Mouse (Mus musculus) left cerebral cortex, adult 11 months (tissue): ENCODE measurements at regions not wholly inside any gene's neighbourhood (a gene's known extent, or its start where the extent isn't known, plus 50 kb on each side); places are given as distances from the start of the nearest gene placed in this dataset.
A peak's percentile ranks its signal among the peaks of the same experiment; 100 is the strongest.

Experiments used
- DNase-seq: peaks from one replicate; pipeline ENCODE4 v3.0.0; 2022; ENCODE audit warnings: low spot score

GRCm38 (mm10) chr3:23001071-23001470 is 924.6 kb downstream of the Tbl1xr1 start:
- DNase-seq = peak; percentile 7

GRCm38 (mm10) chr3:23032064-23032463 is 955.6 kb downstream of the Tbl1xr1 start:
- no peak for DNase-seq

- no peak for DNase-seq
Measured at GRCm38 (mm10) chr3:23063180-23063965, 986.9 kb downstream of the Tbl1xr1 start.

DNA sequence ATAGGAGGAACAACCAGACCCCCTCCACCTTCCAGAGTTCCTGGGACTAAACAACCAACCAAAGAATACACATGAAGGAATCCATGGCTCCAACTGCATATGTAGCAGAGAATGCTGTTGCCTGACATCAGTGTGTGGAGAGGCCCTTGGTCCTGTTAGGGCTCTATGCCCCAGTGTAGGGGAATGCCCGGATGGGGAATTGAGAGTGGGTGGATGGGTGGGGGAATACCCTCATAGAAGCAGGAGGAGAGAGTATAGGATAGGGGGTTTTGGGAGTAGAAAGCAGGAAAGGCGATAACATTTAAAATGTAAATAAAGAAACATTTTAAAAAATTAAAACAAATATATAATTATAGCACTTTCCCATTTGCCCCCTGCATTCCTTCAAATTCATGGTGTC is 995.0 kb downstream of the Tbl1xr1 start:
- DNase-seq = no peak
